Mouse (Mus musculus) stomach, embryonic 16.5 days (tissue): ENCODE results near the gene 4930558K02Rik. TPM values are rescaled to one million over a fixed set of nuclear protein-coding genes. Genes with fewer than 3 reads are reported as not detected.

Experiments used
- ATAC-seq: fragments of 200-750 bp; cut with Nextera tagmentation; 2 replicates; pipeline ENCODE4 v1.8.0; 2017; ENCODE audit warnings: moderate number of reproducible peaks, moderate TSS enrichment; ENCODE audit not compliant: insufficient read depth, low FRiP score
- H3K27ac ChIP-seq: fragments of 300-500 bp; sonication (generic); 2 replicates; pipeline ENCODE4 v1.5.1; 2014; ENCODE audit warnings: low read length
- H3K27me3 ChIP-seq: fragments of 300-500 bp; sonication (generic); 2 replicates; pipeline ENCODE4 v1.6.1; 2014; ENCODE audit warnings: low read length, control low read depth, mixed read lengths; ENCODE audit not compliant: control insufficient read depth, insufficient read depth
- H3K36me3 ChIP-seq: fragments of 300-500 bp; sonication (generic); 2 replicates; pipeline ENCODE4 v1.6.1; 2014; ENCODE audit warnings: low read length; ENCODE audit not compliant: control insufficient read depth, insufficient read depth
- H3K4me1 ChIP-seq: fragments of 300-500 bp; sonication (generic); 2 replicates; pipeline ENCODE4 v1.6.1; 2014; ENCODE audit warnings: low read length, control low read depth, mixed read lengths; ENCODE audit not compliant: control insufficient read depth, insufficient read depth
- H3K4me2 ChIP-seq: fragments of 300-500 bp; sonication (generic); 2 replicates; pipeline ENCODE4 v1.6.1; 2014; ENCODE audit warnings: low read depth, low read length, mixed read lengths
- H3K4me3 ChIP-seq: fragments of 300-500 bp; sonication (generic); replicated peaks from 2 replicates; pipeline ENCODE4 v1.5.1; 2014; ENCODE audit warnings: mild to moderate bottlenecking, low read length
- H3K9ac ChIP-seq: fragments of 300-500 bp; sonication (generic); 2 replicates; pipeline ENCODE4 v1.6.1; 2014; ENCODE audit warnings: low read length
- H3K9me3 ChIP-seq: fragments of 300-500 bp; sonication (generic); replicated peaks from 2 replicates; pipeline ENCODE4 v1.6.1; 2016; ENCODE audit warnings: low read length, control low read depth; ENCODE audit not compliant: control insufficient read depth
- WGBS: fragments of 180-500 bp; shearing (Covaris S2); extraction: QIAGEN DNeasy Blood & Tissue Kit; methylation state at CpG from one replicate; pipeline ENCODE4 v1.1.7; 2014; 5-methylcytosine and 5-hydroxymethylcytosine counted together
- polyA plus RNA-seq: library from polyadenylated mRNA; unstranded; fragments of >200 nt; fragmentation: Nextera tagmentation; extraction: Ambion mirVana; gene quantifications from 2 replicates; pipeline ENCODE4 v1.2.1, GENCODE M21; 2015

Gene 4930558K02Rik
- polyA plus RNA-seq, 1 experiment from 2014 or later, result not detected

DNA sequence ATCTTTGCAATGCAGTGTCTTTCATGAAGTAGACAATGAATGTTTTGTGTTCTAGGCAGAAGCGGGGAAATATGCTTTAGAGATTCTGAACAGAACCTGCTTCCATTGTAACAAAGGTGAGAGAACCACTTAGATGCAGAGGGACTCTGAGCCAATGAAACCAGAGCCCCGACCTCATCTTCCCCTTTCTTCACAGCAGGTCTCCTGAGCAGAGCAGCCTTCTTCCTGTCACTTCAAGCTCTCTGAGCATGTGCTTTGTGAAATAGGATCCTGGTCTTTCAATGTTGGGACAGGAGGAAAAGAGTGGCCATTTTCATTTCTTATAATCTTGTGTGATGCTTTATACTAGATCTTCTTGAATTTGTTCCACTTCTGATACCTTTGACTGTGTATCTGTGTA is 79.3 kb downstream of the 4930558K02Rik start:
- peaks cover 3% of the 10 kb centered on the region; the same call in 1 of the 2 replicates for H3K4me1 ChIP-seq
- WGBS, result 55% methylated on average over 2 of the region's 2 CpGs
- no peaks in the 10 kb centered on the region for H3K36me3 ChIP-seq
- H3K4me2 ChIP-seq, result no peak overlapping the region
- no peaks in the 10 kb centered on the region for H3K27me3 ChIP-seq
- no peaks in the 10 kb centered on the region for H3K9me3 ChIP-seq
- no peak overlapping the region for H3K4me3 ChIP-seq
- no peak overlapping the region for H3K9ac ChIP-seq
- H3K27ac ChIP-seq, result no peak overlapping the region
- ATAC-seq, result no peak

DNA sequence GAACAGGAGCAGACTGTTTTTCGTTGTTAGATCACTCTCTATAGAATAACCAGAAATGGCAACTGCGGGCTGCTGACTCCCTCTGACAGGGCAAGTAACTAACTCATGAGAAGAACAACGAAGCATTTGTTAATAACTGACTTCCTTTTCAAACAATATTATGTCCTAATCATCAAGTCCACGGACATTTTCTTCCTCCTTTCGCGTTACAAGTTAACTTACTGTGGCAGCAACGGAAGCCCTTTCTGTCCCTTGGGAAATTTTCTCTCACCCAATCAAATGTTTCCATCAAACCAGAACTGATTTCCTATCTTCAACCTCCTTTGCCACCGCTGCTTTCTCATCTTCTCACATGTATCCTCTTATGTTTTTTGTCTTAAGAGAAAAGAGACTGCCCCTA is 82.2 kb downstream of the 4930558K02Rik start:
- WGBS, result 68% methylated on average over 8 of the region's 8 CpGs
- Histone ChIP-seq H3K4me1 (peaks cover 3% of the 10 kb centered on the region; the same call in 1 of the 2 replicates), H3K4me2 (no peak overlapping the region), H3K36me3 (no peaks in the 10 kb centered on the region), H3K27ac (no peak overlapping the region), H3K9ac (no peak overlapping the region), H3K9me3 (no peaks in the 10 kb centered on the region), H3K4me3 (no peak overlapping the region), H3K27me3 (no peaks in the 10 kb centered on the region)
- ATAC-seq, result no peak

DNA sequence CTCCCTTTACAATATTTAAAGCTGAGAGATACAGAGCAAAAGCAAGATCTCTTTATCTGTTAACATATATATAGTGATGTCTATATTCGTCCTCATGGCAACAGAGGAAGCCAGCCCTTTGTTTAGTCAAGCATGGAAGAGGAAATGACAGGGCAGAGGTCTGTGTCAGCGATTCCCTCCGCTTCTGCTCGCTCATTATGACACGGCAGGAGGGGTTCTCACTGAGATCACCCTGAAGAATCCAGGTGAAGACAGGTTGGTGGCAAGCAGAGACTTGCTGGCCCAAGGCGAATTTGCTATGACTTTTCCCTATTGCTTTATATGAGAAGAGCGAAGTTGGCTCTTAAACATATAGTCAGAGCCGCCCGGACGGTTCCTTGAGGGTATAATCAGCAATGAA is 83.3 kb downstream of the 4930558K02Rik start:
- ATAC-seq, result 0 out of 2 replicates have a peak, but pooled peaks have one; percentile 47
- Histone ChIP-seq H3K4me3 (no peak overlapping the region), H3K4me1 (peaks cover 3% of the 10 kb centered on the region; the same call in 1 of the 2 replicates), H3K9me3 (no peaks in the 10 kb centered on the region), H3K36me3 (no peaks in the 10 kb centered on the region), H3K4me2 (peak overlapping the region; percentile 34; the same call in 1 of the 2 replicates), H3K27me3 (no peaks in the 10 kb centered on the region), H3K27ac (no peak overlapping the region), H3K9ac (no peak overlapping the region)
- WGBS, result 41% methylated on average over 10 of the region's 10 CpGs

DNA sequence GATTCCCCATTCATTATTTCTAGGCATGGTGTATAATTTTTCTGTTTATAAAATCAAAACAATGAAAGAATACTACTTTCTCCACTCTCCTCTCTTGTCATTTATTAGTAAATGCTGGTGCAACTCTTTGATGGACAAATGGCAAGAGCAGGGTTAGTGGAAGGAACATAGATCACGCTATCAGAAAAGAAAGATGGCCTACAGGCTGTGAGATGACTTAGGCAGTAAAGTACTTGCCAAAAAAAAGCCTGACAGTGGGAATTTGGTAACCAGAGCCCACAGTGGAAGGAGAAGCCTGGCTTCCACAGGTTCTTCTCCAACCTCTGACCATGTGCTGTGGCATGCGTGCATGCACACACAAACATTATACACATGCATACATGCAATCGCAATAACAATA is 84.4 kb downstream of the 4930558K02Rik start:
- ATAC-seq, result no peak
- no peaks in the 10 kb centered on the region for H3K27me3 ChIP-seq
- 86% methylated on average over 3 of the region's 3 CpGs for WGBS

DNA sequence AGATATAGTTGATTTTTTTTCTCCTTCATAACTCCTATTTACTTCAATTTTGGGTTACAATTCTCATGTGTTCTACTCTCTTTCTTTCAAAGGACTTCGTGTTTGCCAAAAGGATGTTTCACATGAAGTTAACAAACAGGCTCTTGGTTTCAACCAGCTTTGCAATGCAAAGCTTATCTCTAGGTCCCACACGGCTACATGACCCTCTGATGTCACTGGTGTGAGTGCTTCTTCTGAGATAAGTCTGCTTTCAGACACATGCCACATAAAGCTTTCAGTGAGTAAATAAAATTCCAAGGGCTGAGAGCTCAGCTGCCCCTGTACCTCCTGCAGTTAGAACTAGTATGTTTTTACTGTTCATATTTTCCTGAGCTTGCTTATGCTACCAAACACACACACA is 84.9 kb downstream of the 4930558K02Rik start:
- H3K9ac ChIP-seq, result no peak overlapping the region
- H3K36me3 ChIP-seq, result no peaks in the 10 kb centered on the region
- no peaks in the 10 kb centered on the region for H3K27me3 ChIP-seq
- no peak overlapping the region for H3K27ac ChIP-seq
- no peak overlapping the region for H3K4me3 ChIP-seq
- H3K9me3 ChIP-seq, result no peaks in the 10 kb centered on the region
- H3K4me1 ChIP-seq, result peaks cover 3% of the 10 kb centered on the region; the same call in 1 of the 2 replicates
- no peak overlapping the region for H3K4me2 ChIP-seq
- WGBS, result 35% methylated on average over 2 of the region's 2 CpGs
- ATAC-seq, result 0 out of 2 replicates have a peak, but pooled peaks have one; percentile 56

More for the DNA sequence above, 84.4 kb downstream of the 4930558K02Rik start:
- no peaks in the 10 kb centered on the region for H3K36me3 ChIP-seq
- H3K27ac ChIP-seq, result no peak overlapping the region
- no peaks in the 10 kb centered on the region for H3K9me3 ChIP-seq
- no peak overlapping the region for H3K4me2 ChIP-seq
- peaks cover 3% of the 10 kb centered on the region; the same call in 1 of the 2 replicates for H3K4me1 ChIP-seq
- no peak overlapping the region for H3K4me3 ChIP-seq
- H3K9ac ChIP-seq, result no peak overlapping the region

DNA sequence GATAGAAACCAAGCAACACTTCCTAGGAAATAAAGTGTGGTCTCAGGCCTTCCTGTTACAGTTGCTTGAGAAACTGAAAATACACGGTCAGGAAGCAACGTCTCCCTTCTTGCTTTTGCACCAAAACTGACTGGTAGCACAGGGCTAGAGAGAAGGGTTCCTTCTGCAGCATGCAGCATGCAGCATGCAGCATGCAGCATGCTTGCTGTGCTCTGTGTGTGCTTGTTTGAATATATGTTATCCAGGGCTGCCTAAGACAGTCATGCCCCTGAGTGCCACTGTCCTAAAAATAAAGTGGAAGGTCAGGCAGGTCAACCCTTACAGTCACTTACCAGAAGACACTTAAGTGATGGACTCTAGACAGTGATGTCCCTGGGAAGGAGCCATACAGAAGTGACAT is 85.3 kb downstream of the 4930558K02Rik start:
- Histone ChIP-seq H3K27me3 (no peaks in the 10 kb centered on the region), H3K27ac (no peak overlapping the region), H3K9ac (no peak overlapping the region), H3K4me1 (peaks cover 3% of the 10 kb centered on the region; the same call in 1 of the 2 replicates), H3K4me3 (no peak overlapping the region), H3K9me3 (no peaks in the 10 kb centered on the region), H3K4me2 (no peak overlapping the region), H3K36me3 (no peaks in the 10 kb centered on the region)
- ATAC-seq, result no peak
- 46% methylated on average over 2 of the region's 2 CpGs for WGBS

Other genes starting within 250 kb of the 4930558K02Rik start
- not detected in 2 replicates for gene Fasl, start 191.1 kb downstream of the 4930558K02Rik start, polyA plus RNA-seq
- 17.2 and 26.6 TPM in 2 replicates for gene Suco, start 103.0 kb downstream of the 4930558K02Rik start, polyA plus RNA-seq
- gene Pigc, start 10.4 kb downstream of the 4930558K02Rik start, polyA plus RNA-seq, result 36.3 and 39.7 TPM in 2 replicates